Mouse (Mus musculus): ENCODE results near the gene Olfr774.
"Not testable (repeated sequence)": the region's sequence is repeated elsewhere in the genome, so short reads cannot be mapped to it uniquely, and the experiment has no call there.

Olfr774 gene

GRCm38 (mm10) chr10:129235904-129236303, at the start of gene Olfr774:
Gene Olfr774, plus strand, starts transcription at chr10:129236204.
- DNase-seq (ENCODE audit: low read depth, low spot score) = no peak

- DNase-seq (ENCODE audit: low read depth, low spot score) = not testable (repeated sequence)
These were observed 48.7 kb upstream of the Olfr774 start, which contains the start of gene Olfr773 for GRCm38 (mm10) chr10:129187319-129187718. Gene Olfr773, minus strand, starts transcription at chr10:129187419.

DNA sequence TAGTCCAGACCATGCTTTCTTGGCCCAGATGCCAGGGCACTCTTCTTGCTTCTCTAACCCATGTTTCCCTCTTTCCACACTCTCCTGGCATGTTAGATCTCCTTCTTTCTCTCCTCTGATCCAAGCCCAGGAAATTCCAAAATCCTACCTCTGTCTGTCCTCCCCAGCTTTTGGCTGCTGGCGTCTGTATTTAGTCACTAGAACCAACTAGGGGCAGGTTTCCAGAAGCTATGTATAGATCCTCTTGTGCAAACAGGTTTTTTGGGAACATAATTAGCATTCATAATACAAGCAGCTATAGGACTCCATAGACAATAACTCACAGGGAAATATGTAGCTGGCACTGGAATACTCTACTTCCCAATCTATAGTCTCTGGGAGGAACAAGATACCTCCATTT, 5.3 kb upstream of the Olfr774 start:
- peak; percentile 52 for DNase-seq (ENCODE audit: low read depth, low spot score)

DNA sequence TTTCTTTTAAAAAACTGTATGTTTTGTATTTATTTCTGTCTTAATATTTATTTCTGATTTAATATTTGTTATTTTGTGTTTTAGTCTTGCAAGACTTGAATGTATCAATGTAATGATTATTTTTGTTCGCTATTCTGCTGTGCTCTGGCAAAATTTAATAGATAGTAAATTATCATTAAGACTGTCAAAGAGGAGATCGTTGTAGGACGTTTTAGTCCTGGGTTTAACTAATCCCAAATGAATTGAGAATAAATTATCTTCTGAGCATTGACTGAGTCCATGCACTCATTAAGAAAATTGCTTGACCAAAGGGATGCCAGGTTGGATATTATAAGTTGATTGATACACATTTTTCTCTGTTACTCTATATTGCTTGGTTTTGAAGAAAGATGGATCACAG, 12.1 kb downstream of the Olfr774 start, which contains the start of gene Olfr775:
Gene Olfr775 (plus strand): TSS at position 301 of the 400 bp plus-strand sequence.
- no peak for DNase-seq (ENCODE audit: low read depth, low spot score)

- DNase-seq (ENCODE audit: low read depth, low spot score) = no peak
These were observed 22.8 kb downstream of the Olfr774 start, which contains the start of gene Olfr776 for GRCm38 (mm10) chr10:129258827-129259226. Gene Olfr776, plus strand, starts transcription at chr10:129259127.

- DNase-seq (ENCODE audit: low read depth, low spot score) = no peak
These were observed 35.1 kb downstream of the Olfr774 start, which contains the start of gene Olfr777 for GRCm38 (mm10) chr10:129271081-129271535. Gene Olfr777, minus strand, starts transcription at chr10:129271485.
